Mouse (Mus musculus) small intestine, adult 2 months (tissue): ENCODE measurements around the gene Mllt11. TPM values are rescaled to one million over a fixed set of nuclear protein-coding genes. Genes with fewer than 3 reads are reported as not detected.

ENCODE experiments used
- H3K27ac ChIP-seq: fragments of 200-500 bp; 2 replicates; pipeline ENCODE4 v1.5.1; 2012; ENCODE audit warnings: low read depth, low read length, control low read depth, inconsistent platforms; ENCODE audit not compliant: insufficient read depth
- H3K27me3 ChIP-seq: fragments of 200-500 bp; 2 replicates; pipeline ENCODE4 v1.6.1; 2012; ENCODE audit warnings: mild to moderate bottlenecking, moderate library complexity, low read length, inconsistent platforms; ENCODE audit not compliant: control insufficient read depth, insufficient read depth
- H3K36me3 ChIP-seq: fragments of 200-500 bp; 2 replicates; pipeline ENCODE4 v1.6.1; 2012; ENCODE audit warnings: mild to moderate bottlenecking, low read length, control low read depth, inconsistent platforms; ENCODE audit not compliant: control insufficient read depth, insufficient read depth
- H3K4me1 ChIP-seq: fragments of 200-500 bp; 2 replicates; pipeline ENCODE4 v1.6.1; 2012; ENCODE audit warnings: low read length, inconsistent platforms, mixed read lengths; ENCODE audit not compliant: control insufficient read depth, insufficient read depth, insufficient read length
- H3K4me3 ChIP-seq: fragments of 200-500 bp; 2 replicates; pipeline ENCODE4 v1.5.1; 2012; ENCODE audit warnings: low read depth, mild to moderate bottlenecking, control low read depth, inconsistent platforms, low read length, moderate library complexity
- CTCF ChIP-seq: fragments of 200-500 bp; IDR thresholded peaks from 2 replicates; pipeline ENCODE4 v1.5.1; 2012; ENCODE audit warnings: low read depth, mild to moderate bottlenecking, control low read depth, inconsistent platforms, low read length, moderate library complexity, mixed read lengths; ENCODE audit not compliant: insufficient replicate concordance, insufficient read length; ENCODE audit errors: extremely low read depth
- POLR2A ChIP-seq: fragments of 200-500 bp; IDR thresholded peaks from 2 replicates; pipeline ENCODE4 v1.6.1; 2012; ENCODE audit warnings: low read depth, mild to moderate bottlenecking, control low read depth, inconsistent platforms, low read length, moderate library complexity
- WGBS: fragments of 180-500 bp; shearing (Covaris S2); methylation state at CpG from one replicate; pipeline ENCODE4 v1.1.7; 2018; 5-methylcytosine and 5-hydroxymethylcytosine counted together
- polyA plus RNA-seq: library from polyadenylated mRNA; depleted of rRNA; stranded (reverse); fragments of >200 nt; gene quantifications from 2 replicates; pipeline ENCODE4 v1.2.3, GENCODE M21; 2012

Gene Mllt11
- polyA plus RNA-seq, 1 experiment: 13.1 TPM

- Histone ChIP-seq H3K4me1 (peaks cover 26% of the 10 kb centered on the region), H3K4me3 (peak within 1 kb of the TSS; percentile 84), H3K36me3 (peaks cover 24% of the 10 kb centered on the region), H3K27ac (peak within 1 kb of the TSS; percentile 100), H3K27me3 (no peaks in the 10 kb centered on the region)
- WGBS: under 1% methylated on average over 64 of the region's 64 CpGs
- TF ChIP-seq POLR2A (peak; percentile 80), CTCF (no peak)
Observed at GRCm38 (mm10) chr3:95228148-95228893, 3.6 kb downstream of the Mllt11 start, which contains the start of gene Cdc42se1. Gene Cdc42se1, plus strand, starts transcription at chr3:95228732.

GRCm38 (mm10) chr3:95227214-95227613, 4.8 kb downstream of the Mllt11 start:
- no peak overlapping the region for H3K4me3 ChIP-seq
- 35% methylated on average over 1 of the region's 1 CpGs for WGBS

GRCm38 (mm10) chr3:95224295-95224694, 7.7 kb downstream of the Mllt11 start:
- 39% methylated on average over 6 of the region's 6 CpGs for WGBS
- Histone ChIP-seq H3K4me1 (0 out of 2 replicates have a peak, but pooled peaks cover 2% of the 10 kb centered on the region), H3K36me3 (peaks cover 13% of the 10 kb centered on the region), H3K27ac (no peak overlapping the region), H3K27me3 (no peaks in the 10 kb centered on the region), H3K4me3 (no peak overlapping the region)
- no peak for TF ChIP-seq POLR2A
- no peak for TF ChIP-seq CTCF

More at GRCm38 (mm10) chr3:95227214-95227613, 4.8 kb downstream of the Mllt11 start:
- peaks cover 19% of the 10 kb centered on the region for H3K4me1 ChIP-seq
- H3K27me3 ChIP-seq: no peaks in the 10 kb centered on the region
- TF ChIP-seq POLR2A (no peak), CTCF (no peak)
- no peak overlapping the region for H3K27ac ChIP-seq
- H3K36me3 ChIP-seq: peaks cover 16% of the 10 kb centered on the region

GRCm38 (mm10) chr3:95223041-95223440, 8.9 kb downstream of the Mllt11 start:
- Histone ChIP-seq H3K4me3 (no peak overlapping the region), H3K27me3 (no peaks in the 10 kb centered on the region), H3K36me3 (peaks cover 14% of the 10 kb centered on the region), H3K4me1 (0 out of 2 replicates have a peak, but pooled peaks cover 2% of the 10 kb centered on the region), H3K27ac (no peak overlapping the region)
- TF ChIP-seq POLR2A (no peak), CTCF (no peak)
- 75% methylated on average over 2 of the region's 2 CpGs for WGBS

- Histone ChIP-seq H3K36me3 (peaks cover 21% of the 10 kb centered on the region), H3K27me3 (no peaks in the 10 kb centered on the region), H3K4me1 (no peaks in the 10 kb centered on the region; the same call in 1 of the 2 replicates), H3K27ac (0 out of 2 replicates have a peak overlapping the region, but pooled peaks have one; percentile 100), H3K4me3 (no peak overlapping the region)
- 57% methylated on average over 6 of the region's 6 CpGs for WGBS
- TF ChIP-seq POLR2A: no peak
- no peak for TF ChIP-seq CTCF
Observed at GRCm38 (mm10) chr3:95218466-95219137, 13.4 kb downstream of the Mllt11 start.

GRCm38 (mm10) chr3:95217255-95218134, 14.5 kb downstream of the Mllt11 start, which contains the start of gene Gabpb2:
Gene Gabpb2, minus strand, starts transcription at chr3:95217916.
- H3K4me3 ChIP-seq: peak within 1 kb of the TSS; percentile 94
- H3K4me1 ChIP-seq: no peaks in the 10 kb centered on the region; the same call in 1 of the 2 replicates
- H3K36me3 ChIP-seq: peaks cover 15% of the 10 kb centered on the region
- no peaks in the 10 kb centered on the region for H3K27me3 ChIP-seq
- TF ChIP-seq POLR2A (peak; percentile 46), CTCF (peak; percentile 92)
- peak within 1 kb of the TSS; percentile 100 for H3K27ac ChIP-seq
- WGBS: under 1% methylated on average over 56 of the region's 56 CpGs
